Mouse (Mus musculus): ENCODE measurements around the gene Frs3. TPM values are rescaled to one million over a fixed set of nuclear protein-coding genes. Genes with fewer than 3 reads are reported as not detected.

Gene Frs3
- polyA plus RNA-seq, 1 experiment from 2014 or later: 5.5 TPM

- Histone ChIP-seq H3K36me3 (no peaks in the 10 kb centered on the region), H3K4me1 (0 out of 2 replicates have a peak, but pooled peaks cover 9% of the 10 kb centered on the region), H3K4me3 (replicated peaks) (no peak overlapping the region), H3K27ac (replicated peaks) (no peak overlapping the region), H3K9me3 (replicated peaks) (no peaks in the 10 kb centered on the region), H3K9ac (no peak overlapping the region), H3K27me3 (no peaks in the 10 kb centered on the region), H3K4me2 (replicated peaks) (no peak overlapping the region)
- WGBS: 53% methylated on average over 6 of the region's 6 CpGs
- no peak for ATAC-seq (ENCODE audit: insufficient number of reproducible peaks, low FRiP score, low TSS enrichment, low read depth)
Measured at GRCm38 (mm10) chr17:47750101-47750500, 61.3 kb downstream of the Frs3 start.

GRCm38 (mm10) chr17:47751811-47752210, 63.0 kb downstream of the Frs3 start:
- WGBS: 74% methylated on average over 5 of the region's 5 CpGs
- no peaks in the 10 kb centered on the region for H3K36me3 ChIP-seq
- no peaks in the 10 kb centered on the region for H3K9me3 ChIP-seq (replicated peaks)
- H3K4me3 ChIP-seq (replicated peaks): no peak overlapping the region
- H3K27ac ChIP-seq (replicated peaks): no peak overlapping the region
- H3K4me1 ChIP-seq: 0 out of 2 replicates have a peak, but pooled peaks cover 9% of the 10 kb centered on the region
- no peak for ATAC-seq (ENCODE audit: insufficient number of reproducible peaks, low FRiP score, low TSS enrichment, low read depth)
- no peak overlapping the region for H3K9ac ChIP-seq
- H3K27me3 ChIP-seq: no peaks in the 10 kb centered on the region
- H3K4me2 ChIP-seq (replicated peaks): no peak overlapping the region

- 78% methylated on average over 8 of the region's 8 CpGs for WGBS
- no peaks in the 10 kb centered on the region for H3K9me3 ChIP-seq (replicated peaks)
- no peak overlapping the region for H3K4me2 ChIP-seq (replicated peaks)
- H3K4me3 ChIP-seq (replicated peaks): no peak overlapping the region
- H3K4me1 ChIP-seq: 0 out of 2 replicates have a peak, but pooled peaks cover 9% of the 10 kb centered on the region
- H3K36me3 ChIP-seq: no peaks in the 10 kb centered on the region
- H3K27me3 ChIP-seq: no peaks in the 10 kb centered on the region
- H3K27ac ChIP-seq (replicated peaks): no peak overlapping the region
- no peak overlapping the region; the same call in 1 of the 2 replicates for H3K9ac ChIP-seq
- ATAC-seq (ENCODE audit: insufficient number of reproducible peaks, low FRiP score, low TSS enrichment, low read depth): no peak
Measured at GRCm38 (mm10) chr17:47753130-47753775, 64.4 kb downstream of the Frs3 start.

Other genes starting within 250 kb of the Frs3 start
- gene Taf8, start 186.7 kb upstream of the Frs3 start, polyA plus RNA-seq (2015; fragmentation: Nextera tagmentation; extraction: Ambion mirVana): 30.0 and 32.4 TPM in 2 replicates
- gene Ccnd3, start 184.0 kb upstream of the Frs3 start, polyA plus RNA-seq (2015; fragmentation: Nextera tagmentation; extraction: Ambion mirVana): 552 and 575 TPM in 2 replicates
- gene Bysl, start 77.5 kb upstream of the Frs3 start, polyA plus RNA-seq (2015; fragmentation: Nextera tagmentation; extraction: Ambion mirVana): 23.9 and 24.6 TPM in 2 replicates
- 51.9 and 55.2 TPM in 2 replicates for gene Med20, start 77.4 kb upstream of the Frs3 start, polyA plus RNA-seq (2015; fragmentation: Nextera tagmentation; extraction: Ambion mirVana)
- gene Gm20517, start 77.4 kb upstream of the Frs3 start, polyA plus RNA-seq (2015; fragmentation: Nextera tagmentation; extraction: Ambion mirVana): 1.6 TPM in 2 replicates
- gene Usp49, start 58.3 kb upstream of the Frs3 start, polyA plus RNA-seq (2015; fragmentation: Nextera tagmentation; extraction: Ambion mirVana): 4.4 and 5.2 TPM in 2 replicates
- gene Tomm6, start 644 bp upstream of the Frs3 start, polyA plus RNA-seq (2015; fragmentation: Nextera tagmentation; extraction: Ambion mirVana): 386 TPM in 2 replicates
- gene Gm21981, start 5.4 kb downstream of the Frs3 start, polyA plus RNA-seq (2015; fragmentation: Nextera tagmentation; extraction: Ambion mirVana): 0.12 and 0.24 TPM in 2 replicates
- gene Prickle4, start 5.7 kb downstream of the Frs3 start, polyA plus RNA-seq (2015; fragmentation: Nextera tagmentation; extraction: Ambion mirVana): 0.71 and 1.3 TPM in 2 replicates
- gene Pgc, start 37.8 kb downstream of the Frs3 start, polyA plus RNA-seq (2015; fragmentation: Nextera tagmentation; extraction: Ambion mirVana): 0.12 and 0.16 TPM in 2 replicates
- 13.5 and 14.3 TPM in 2 replicates for gene Tfeb, start 48.0 kb downstream of the Frs3 start, polyA plus RNA-seq (2015; fragmentation: Nextera tagmentation; extraction: Ambion mirVana)
- 21.2 and 25.3 TPM in 2 replicates for gene Mdfi, start 145.7 kb downstream of the Frs3 start, polyA plus RNA-seq (2015; fragmentation: Nextera tagmentation; extraction: Ambion mirVana)
- gene Foxp4, start 235.6 kb downstream of the Frs3 start, polyA plus RNA-seq (2015; fragmentation: Nextera tagmentation; extraction: Ambion mirVana): 17.0 and 19.3 TPM in 2 replicates

Measured in embryonic facial prominence, embryonic 15.5 days (tissue).